Mouse (Mus musculus): ENCODE measurements at regions not wholly inside any gene's neighbourhood (a gene's known extent, or its start where the extent isn't known, plus 50 kb on each side); places are given as distances from the start of the nearest gene placed in this dataset.

- intact Hi-C loops (cut with DNase I), result no loop called here
- no peak for DNase-seq
These were observed 60.3 kb upstream of the Wnt4 start for GRCm38 (mm10) chr4:137216908-137217497.

GRCm38 (mm10) chr4:137214573-137214972 lies 62.7 kb upstream of the Wnt4 start:
- peak in 1 of 2 experiments; percentile 4 for DNase-seq

GRCm38 (mm10) chr4:137212846-137213245 lies 64.4 kb upstream of the Wnt4 start:
- DNase-seq, result no peak
- intact Hi-C loops (cut with DNase I), result no loop called here

More at GRCm38 (mm10) chr4:137214573-137214972, 62.7 kb upstream of the Wnt4 start:
- intact Hi-C loops (cut with DNase I), result no loop called here

GRCm38 (mm10) chr4:137212106-137212505 lies 65.2 kb upstream of the Wnt4 start:
- DNase-seq, result no peak
- intact Hi-C loops (cut with DNase I), result no loop called here

- intact Hi-C loops (cut with DNase I), result no loop called here
These were observed 66.0 kb upstream of the Wnt4 start for GRCm38 (mm10) chr4:137211288-137211687.

GRCm38 (mm10) chr4:137210525-137210924 lies 66.8 kb upstream of the Wnt4 start:
- DNase-seq, result no peak
- intact Hi-C loops (cut with DNase I), result no loop called here

More at GRCm38 (mm10) chr4:137211288-137211687, 66.0 kb upstream of the Wnt4 start:
- DNase-seq, result no peak

GRCm38 (mm10) chr4:137200968-137201367 lies 76.3 kb upstream of the Wnt4 start:
- intact Hi-C loops (cut with DNase I), result no loop called here
- DNase-seq, result no peak

- intact Hi-C loops (cut with DNase I), result no loop called here
- DNase-seq, result no peak
These were observed 76.9 kb upstream of the Wnt4 start for GRCm38 (mm10) chr4:137200426-137200825.

- no peak for DNase-seq
- intact Hi-C loops (cut with DNase I), result no loop called here
These were observed 80.8 kb upstream of the Wnt4 start for GRCm38 (mm10) chr4:137196491-137196974.

GRCm38 (mm10) chr4:137194106-137194505 lies 83.2 kb upstream of the Wnt4 start:
- DNase-seq, result no peak
- intact Hi-C loops (cut with DNase I), result no loop called here

- DNase-seq, result no peak
- intact Hi-C loops (cut with DNase I), result no loop called here
These were observed 86.7 kb upstream of the Wnt4 start for GRCm38 (mm10) chr4:137190625-137191024.

GRCm38 (mm10) chr4:137189801-137190200 lies 87.5 kb upstream of the Wnt4 start:
- intact Hi-C loops (cut with DNase I), result no loop called here
- DNase-seq, result no peak

GRCm38 (mm10) chr4:137189058-137189457 lies 88.2 kb upstream of the Wnt4 start:
- DNase-seq, result peak in 1 of 2 experiments; percentile 9
- intact Hi-C loops (cut with DNase I), result no loop called here

- DNase-seq, result no peak
- intact Hi-C loops (cut with DNase I), result no loop called here
These were observed 89.7 kb upstream of the Wnt4 start for GRCm38 (mm10) chr4:137187592-137187991.

GRCm38 (mm10) chr4:137187051-137187450 lies 90.2 kb upstream of the Wnt4 start:
- DNase-seq, result no peak
- intact Hi-C loops (cut with DNase I), result no loop called here

GRCm38 (mm10) chr4:137185001-137185400 lies 92.3 kb upstream of the Wnt4 start:
- DNase-seq, result no peak
- intact Hi-C loops (cut with DNase I), result no loop called here

- DNase-seq, result peak in 1 of 2 experiments; percentile 5
- intact Hi-C loops (cut with DNase I), result no loop called here
These were observed 94.0 kb upstream of the Wnt4 start for GRCm38 (mm10) chr4:137183181-137183850.

- intact Hi-C loops (cut with DNase I), result no loop called here
- no peak for DNase-seq
These were observed 94.7 kb upstream of the Wnt4 start for GRCm38 (mm10) chr4:137182547-137182946.

- intact Hi-C loops (cut with DNase I), result no loop called here
- no peak for DNase-seq
These were observed 96.0 kb upstream of the Wnt4 start for GRCm38 (mm10) chr4:137181252-137181651.

- DNase-seq, result no peak
- intact Hi-C loops (cut with DNase I), result no loop called here
These were observed 97.2 kb upstream of the Wnt4 start for GRCm38 (mm10) chr4:137180083-137180482.

- DNase-seq, result peak; percentile 24 to 39
- intact Hi-C loops (cut with DNase I), result no loop called here
These were observed 98.5 kb upstream of the Wnt4 start for GRCm38 (mm10) chr4:137178833-137179232.

- DNase-seq, result no peak
- intact Hi-C loops (cut with DNase I), result loop anchor here (2.0 to 10.0 kb wide), 2 partner anchors 144 to 230 kb away; no protein-coding TSS in a partner anchor
These were observed 112.4 kb upstream of the Wnt4 start for GRCm38 (mm10) chr4:137164933-137165332.

Measured in heart, postnatal 36 days (tissue).